Mouse (Mus musculus) spleen, adult 2 months (tissue): ENCODE data around the gene Grk3. TPM values are rescaled to one million over a fixed set of nuclear protein-coding genes. Genes with fewer than 3 reads are reported as not detected.

ENCODE experiments used
- DNase-seq, 2 experiments: peaks; one replicate each; pipeline versions ENCODE4 v3.0.0 to v3.0.0-alpha.2; 2012 to 2021; ENCODE audit warnings: low spot score in 2 of 2, low read depth in 1 of 2
- H3K27ac ChIP-seq: fragments of 200-500 bp; 2 replicates; pipeline ENCODE4 v1.5.1; 2012; ENCODE audit warnings: low read length, inconsistent platforms; ENCODE audit not compliant: insufficient read depth
- H3K27me3 ChIP-seq: fragments of 200-500 bp; 2 replicates; pipeline ENCODE4 v1.6.1; 2012; ENCODE audit warnings: mild to moderate bottlenecking, moderate library complexity, low read length, inconsistent platforms; ENCODE audit not compliant: control insufficient read depth, insufficient read depth
- H3K36me3 ChIP-seq: fragments of 200-500 bp; 2 replicates; pipeline ENCODE4 v1.6.1; 2012; ENCODE audit warnings: mild to moderate bottlenecking, low read length, inconsistent platforms; ENCODE audit not compliant: control insufficient read depth, insufficient read depth
- H3K4me1 ChIP-seq: fragments of 200-500 bp; 2 replicates; pipeline ENCODE4 v1.6.1; 2011; ENCODE audit warnings: inconsistent platforms; ENCODE audit not compliant: control insufficient read depth, insufficient read depth, insufficient read length
- H3K4me3 ChIP-seq: fragments of 200-500 bp; 2 replicates; pipeline ENCODE4 v1.5.1; 2011; ENCODE audit warnings: mild to moderate bottlenecking, inconsistent platforms; ENCODE audit not compliant: insufficient read depth, insufficient read length; ENCODE audit errors: extremely low read depth
- CTCF ChIP-seq: fragments of 200-500 bp; IDR thresholded peaks from 2 replicates; pipeline ENCODE4 v1.5.1; 2011; ENCODE audit warnings: mild to moderate bottlenecking, inconsistent platforms; ENCODE audit not compliant: insufficient read depth, insufficient read length, insufficient replicate concordance; ENCODE audit errors: extremely low read depth
- POLR2A ChIP-seq: fragments of 200-500 bp; IDR thresholded peaks from 2 replicates; pipeline ENCODE4 v1.6.1; 2011; ENCODE audit warnings: low read depth, low read length, inconsistent platforms
- WGBS: fragments of 180-500 bp; shearing (Covaris S2); methylation state at CpG from one replicate; pipeline ENCODE4 v1.1.7; 2018; 5-methylcytosine and 5-hydroxymethylcytosine counted together
- polyA plus RNA-seq: library from polyadenylated mRNA; depleted of rRNA; stranded (reverse); fragments of >200 nt; gene quantifications from 2 replicates; pipeline ENCODE4 v1.2.3, GENCODE M21; 2012

Grk3 gene
- polyA plus RNA-seq, 1 experiment = 23.1 TPM

DNA sequence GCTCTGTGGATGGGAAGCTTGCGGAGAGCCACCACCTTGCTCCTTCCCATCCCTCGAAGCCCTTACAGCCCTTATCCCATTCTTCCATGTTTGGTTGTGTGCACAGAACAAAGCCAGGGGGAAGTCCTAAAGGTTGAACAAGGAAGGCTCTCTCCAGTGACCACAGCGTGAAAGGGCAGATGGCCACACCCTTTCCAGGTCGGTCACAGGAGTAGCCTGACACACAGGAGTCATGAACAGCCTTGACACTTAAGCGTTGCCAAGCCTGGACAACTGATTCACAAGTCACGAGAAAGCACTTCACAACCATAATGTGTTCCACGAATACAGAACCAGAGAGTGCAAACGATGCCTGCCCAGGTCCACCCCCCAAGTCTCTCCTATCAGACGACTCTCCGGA is 3.7 kb downstream of the Grk3 start:
- Histone ChIP-seq H3K4me3 (no peak overlapping the region), H3K36me3 (no peaks in the 10 kb centered on the region), H3K4me1 (peaks cover 4% of the 10 kb centered on the region), H3K27ac (no peak overlapping the region), H3K27me3 (no peaks in the 10 kb centered on the region; the same call in 1 of the 2 replicates)
- TF ChIP-seq CTCF = no peak
- no peak for TF ChIP-seq POLR2A
- no peak for DNase-seq
- WGBS = 88% methylated on average over 10 of the region's 10 CpGs

DNA sequence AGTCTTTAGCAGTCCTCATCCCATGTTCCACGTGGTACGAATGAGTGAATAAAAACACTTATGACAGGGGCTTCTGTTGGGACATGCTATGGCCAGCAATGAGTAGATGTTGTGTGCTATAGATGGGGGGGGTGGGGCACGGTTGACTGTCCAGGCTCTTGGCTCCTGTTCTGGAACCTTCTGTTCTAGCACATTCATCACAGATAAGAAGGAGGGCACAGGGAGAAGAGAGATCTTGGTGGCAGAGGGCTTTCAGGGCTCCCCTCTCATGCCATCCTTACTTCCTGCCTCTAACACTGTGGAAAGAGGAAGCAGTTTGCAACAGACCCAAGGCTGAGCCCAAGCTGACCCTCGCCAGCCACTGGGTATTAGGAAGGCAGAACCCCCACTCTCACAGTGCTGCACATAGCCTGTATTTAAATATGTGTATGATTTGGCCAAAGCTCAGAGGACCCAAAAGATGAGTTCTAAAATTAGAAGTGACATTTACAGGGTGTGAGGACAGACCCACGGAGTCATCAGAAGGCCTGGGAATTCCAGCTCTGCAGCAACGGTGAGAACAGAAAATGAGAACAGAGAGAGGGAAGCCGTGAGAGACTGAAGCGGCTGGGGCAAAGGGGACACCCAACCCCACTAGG is 6.3 kb downstream of the Grk3 start:
- Histone ChIP-seq H3K27me3 (no peaks in the 10 kb centered on the region), H3K4me1 (peaks cover 4% of the 10 kb centered on the region; the same call in 1 of the 2 replicates), H3K36me3 (no peaks in the 10 kb centered on the region), H3K4me3 (no peak overlapping the region), H3K27ac (peak overlapping the region; percentile 19; the same call in 1 of the 2 replicates)
- TF ChIP-seq CTCF = no peak
- TF ChIP-seq POLR2A = no peak
- 50% methylated on average over 8 of the region's 8 CpGs for WGBS
- no peak for DNase-seq

DNA sequence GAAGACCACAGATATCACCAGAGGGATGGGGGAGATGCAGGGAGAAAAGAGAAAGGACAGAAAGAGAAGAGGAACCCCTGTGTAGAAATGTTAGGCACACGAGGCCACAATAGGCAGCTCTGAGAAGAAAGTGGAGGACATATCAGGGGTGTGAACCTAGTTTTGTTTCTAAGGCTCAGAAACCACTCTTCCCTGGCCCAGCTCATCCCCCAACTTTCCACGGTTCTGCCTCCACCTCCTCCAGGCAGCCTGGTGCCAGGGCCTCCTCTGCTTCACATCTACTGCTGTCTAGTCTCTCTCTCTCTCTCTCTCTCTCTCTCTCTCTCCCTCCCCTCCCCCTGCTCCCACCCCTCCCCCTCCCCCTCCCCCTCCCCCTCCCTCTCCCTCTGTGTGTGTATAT is 7.1 kb downstream of the Grk3 start:
- H3K27ac ChIP-seq = no peak overlapping the region
- no peak for DNase-seq
- H3K36me3 ChIP-seq = no peaks in the 10 kb centered on the region
- TF ChIP-seq POLR2A (no peak), CTCF (no peak)
- WGBS = 71% methylated on average over 2 of the region's 2 CpGs
- no peak overlapping the region for H3K4me3 ChIP-seq
- peaks cover 4% of the 10 kb centered on the region; the same call in 1 of the 2 replicates for H3K4me1 ChIP-seq
- H3K27me3 ChIP-seq = no peaks in the 10 kb centered on the region

DNA sequence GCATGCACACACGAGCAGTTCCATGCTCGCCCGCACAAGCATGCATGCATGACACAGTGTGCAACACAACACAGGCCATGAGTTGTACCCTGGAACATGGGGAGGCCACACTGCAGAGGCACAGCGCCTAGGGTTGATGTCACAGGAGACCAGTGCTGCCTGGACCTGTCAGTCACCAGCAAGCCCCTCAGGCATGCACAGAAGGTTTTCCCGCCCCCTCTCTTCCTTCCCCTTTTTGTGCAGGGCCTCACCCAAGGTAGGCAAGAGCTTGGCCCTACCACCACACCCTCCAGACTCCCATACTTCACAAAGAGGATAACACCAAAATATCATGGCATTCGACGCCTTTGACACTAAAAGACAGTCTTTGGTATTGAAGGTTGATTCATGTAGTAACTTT is 8.6 kb downstream of the Grk3 start:
- TF ChIP-seq POLR2A (no peak), CTCF (no peak)
- peak in 1 of 2 experiments; percentile 38 for DNase-seq
- Histone ChIP-seq H3K4me1 (peaks cover 4% of the 10 kb centered on the region; the same call in 1 of the 2 replicates), H3K27ac (no peak overlapping the region), H3K36me3 (no peaks in the 10 kb centered on the region), H3K27me3 (no peaks in the 10 kb centered on the region), H3K4me3 (no peak overlapping the region)
- WGBS = 32% methylated on average over 7 of the region's 7 CpGs

DNA sequence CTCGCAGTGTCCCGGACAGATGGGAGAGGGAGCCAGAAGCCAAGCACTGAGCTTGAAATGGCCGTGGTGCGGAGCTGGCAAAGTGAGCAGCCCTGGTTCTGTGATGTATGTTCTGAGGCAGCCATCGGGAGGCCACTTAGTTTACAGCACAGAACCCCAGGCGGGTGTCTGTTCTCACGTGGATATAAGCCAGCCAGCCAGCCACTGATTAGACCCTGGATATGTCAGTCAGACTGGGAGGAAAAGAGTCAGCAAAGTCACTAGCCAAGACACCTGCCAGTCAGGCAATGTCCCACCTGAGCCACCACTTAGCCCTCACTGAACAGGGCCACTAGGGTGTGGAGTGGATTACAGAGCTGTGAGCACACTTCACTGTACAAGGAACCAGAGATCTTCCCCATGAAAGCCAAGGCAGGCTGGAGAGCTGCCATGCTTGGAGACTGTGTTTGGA is 9.6 kb downstream of the Grk3 start:
- Histone ChIP-seq H3K27ac (no peak overlapping the region), H3K4me3 (no peak overlapping the region), H3K4me1 (peaks cover 4% of the 10 kb centered on the region; the same call in 1 of the 2 replicates), H3K27me3 (no peaks in the 10 kb centered on the region), H3K36me3 (no peaks in the 10 kb centered on the region)
- TF ChIP-seq CTCF (no peak), POLR2A (no peak)
- 79% methylated on average over 7 of the region's 7 CpGs for WGBS
- no peak for DNase-seq

DNA sequence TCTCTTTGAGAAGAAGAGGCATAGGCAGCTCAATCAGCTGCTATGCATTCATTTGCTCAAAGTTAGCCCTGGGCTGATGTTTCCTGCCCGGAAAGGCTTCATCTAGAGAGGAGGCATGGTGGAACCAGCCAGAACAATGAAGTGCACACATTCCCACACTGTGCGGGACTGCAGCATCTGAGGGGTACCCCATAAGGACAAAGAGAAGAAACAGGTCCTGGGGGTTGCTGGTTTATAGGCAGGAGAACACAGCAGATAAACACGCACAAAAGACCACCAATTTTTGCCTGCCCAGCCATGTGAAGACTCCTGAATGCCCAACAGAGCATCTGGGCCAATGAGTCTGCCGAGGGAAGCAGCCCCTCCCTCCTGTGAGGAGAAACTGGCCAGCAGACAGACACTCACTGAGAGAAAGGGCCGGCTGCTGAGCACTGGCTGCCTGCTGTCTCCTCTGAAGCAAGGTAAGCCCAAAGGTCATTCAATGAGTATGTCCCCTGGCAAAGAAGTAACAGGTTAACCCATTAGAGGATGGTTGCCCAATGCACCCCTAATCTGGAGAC is 12.7 kb downstream of the Grk3 start:
- no peak for DNase-seq
- Histone ChIP-seq H3K27me3 (no peaks in the 10 kb centered on the region), H3K4me1 (peaks cover 4% of the 10 kb centered on the region; the same call in 1 of the 2 replicates), H3K36me3 (no peaks in the 10 kb centered on the region), H3K27ac (no peak overlapping the region), H3K4me3 (no peak overlapping the region)
- TF ChIP-seq POLR2A (no peak), CTCF (no peak)
- 81% methylated on average over 5 of the region's 5 CpGs for WGBS

DNA sequence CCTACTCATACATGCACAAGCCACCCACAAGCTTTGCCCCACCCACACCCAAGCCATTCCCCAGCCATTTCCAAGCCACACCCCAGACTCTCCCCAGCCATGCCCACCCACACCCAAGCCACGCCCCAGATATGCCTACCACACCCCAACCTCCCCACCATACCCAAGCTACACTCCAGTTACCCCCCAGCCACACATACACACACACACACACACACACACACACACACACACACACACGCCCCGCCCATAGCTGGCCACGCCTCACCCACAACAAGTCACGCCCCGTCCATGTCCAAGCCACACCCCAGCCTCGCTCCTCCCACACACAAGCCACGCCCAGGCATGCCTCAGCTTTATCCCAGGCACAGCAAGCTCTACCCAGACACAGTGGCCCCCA is 16.4 kb downstream of the Grk3 start:
- TF ChIP-seq CTCF (no peak), POLR2A (no peak)
- Histone ChIP-seq H3K4me1 (no peaks in the 10 kb centered on the region), H3K27me3 (no peaks in the 10 kb centered on the region), H3K27ac (no peak overlapping the region), H3K4me3 (no peak overlapping the region), H3K36me3 (no peaks in the 10 kb centered on the region)
- WGBS = 74% methylated on average over 8 of the region's 8 CpGs
- no peak for DNase-seq
